Mouse (Mus musculus): Measurements from ENCODE around the gene 2010300C02Rik.

Gene 2010300C02Rik

DNA sequence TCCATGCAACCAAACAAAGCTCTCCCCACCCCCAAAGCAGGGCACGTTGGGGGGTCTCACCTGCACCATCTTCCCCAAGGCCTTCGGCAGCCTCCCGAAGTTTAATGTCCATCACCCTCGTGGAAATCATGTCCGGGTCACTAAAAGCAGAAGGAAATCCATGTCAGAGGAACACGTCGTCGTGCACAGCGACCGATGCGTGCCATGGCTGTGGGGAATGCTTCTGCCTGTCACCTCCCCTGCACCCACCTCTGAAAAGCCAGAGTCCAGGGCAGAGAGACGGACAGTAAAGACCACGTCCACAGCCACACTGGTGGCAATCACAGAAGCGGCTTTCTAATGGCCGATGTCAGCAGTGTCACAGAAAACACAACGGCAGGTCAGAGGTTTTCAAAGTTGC, 75.4 kb downstream of the 2010300C02Rik start:
- ChIA-PET POLR2A (interaction anchor here in 2 of 4 experiments (1.1 to 2.0 kb wide), 4 partner anchors 26 to 337 kb away, joined by 3 to 8 read pairs (median 5); no protein-coding TSS in a partner anchor), CTCF (interaction anchor here in 2 of 4 experiments (0.9 to 1.4 kb wide), 3 partner anchors 9 to 221 kb away, joined by 3 to 4 read pairs (median 3); no protein-coding TSS in a partner anchor)

DNA sequence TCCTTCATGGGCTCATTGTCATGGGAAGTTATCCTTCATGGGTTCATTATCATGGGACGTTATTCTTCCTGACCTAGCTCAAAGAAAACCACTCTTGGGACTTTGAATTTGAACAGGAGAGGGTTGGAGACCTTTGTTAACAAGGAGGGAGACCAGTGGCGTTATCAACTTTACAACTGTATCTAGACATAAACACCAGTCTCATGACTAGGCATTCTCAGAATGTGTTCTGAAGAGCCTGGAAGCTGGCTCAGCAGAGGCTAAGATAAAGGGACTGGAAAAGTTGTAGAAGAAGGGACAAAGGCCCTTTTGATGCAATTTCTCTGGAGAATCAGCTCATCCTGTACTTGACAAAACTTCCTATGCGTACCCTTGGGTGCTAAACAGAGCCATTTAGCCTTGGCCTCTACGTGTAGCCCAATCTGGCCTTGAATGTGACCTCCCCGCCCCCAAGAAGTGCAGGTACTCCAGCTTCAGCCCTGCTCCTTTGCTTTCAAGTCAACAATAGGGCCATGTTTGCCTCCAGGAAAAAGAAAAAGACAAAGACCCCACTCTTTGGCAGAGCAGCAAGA, 76.0 kb downstream of the 2010300C02Rik start:
- CTCF ChIA-PET: interaction anchor here in 3 of 4 experiments (0.9 to 1.4 kb wide), 5 partner anchors 9 to 372 kb away, joined by 3 to 4 read pairs (median 3); no protein-coding TSS in a partner anchor
- POLR2A ChIA-PET: interaction anchor here in 3 of 4 experiments (0.6 to 2.0 kb wide), 8 partner anchors 27 to 1672 kb away, joined by 3 to 8 read pairs (median 4); no protein-coding TSS in a partner anchor

DNA sequence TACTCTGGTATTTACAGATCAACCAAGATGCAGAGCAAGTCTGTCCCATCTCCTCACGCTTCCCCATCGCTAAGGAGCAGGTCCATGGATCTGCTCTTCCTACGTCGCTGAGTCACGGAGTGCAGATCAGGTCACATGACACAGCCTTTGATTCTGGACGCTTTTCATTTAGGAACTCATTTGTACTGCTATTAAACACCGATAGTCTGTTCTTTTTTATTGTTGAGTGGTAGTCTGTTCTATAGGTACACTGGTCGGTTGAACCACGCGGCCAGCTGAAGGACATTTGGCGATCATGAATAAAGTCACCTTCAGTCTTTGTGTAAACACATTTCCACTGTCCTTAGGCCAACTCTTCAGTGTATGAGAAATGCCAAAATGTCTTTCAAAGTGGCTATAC, 78.5 kb downstream of the 2010300C02Rik start:
- ChIA-PET CTCF (interaction anchor here in 1 of 4 experiments (1.4 kb wide), 1 partner anchor 34 kb away, joined by 3 read pairs; no protein-coding TSS in a partner anchor), POLR2A (interaction anchor here in 1 of 4 experiments (1.8 kb wide), 1 partner anchor 34 kb away, joined by 5 read pairs; no protein-coding TSS in a partner anchor)

DNA sequence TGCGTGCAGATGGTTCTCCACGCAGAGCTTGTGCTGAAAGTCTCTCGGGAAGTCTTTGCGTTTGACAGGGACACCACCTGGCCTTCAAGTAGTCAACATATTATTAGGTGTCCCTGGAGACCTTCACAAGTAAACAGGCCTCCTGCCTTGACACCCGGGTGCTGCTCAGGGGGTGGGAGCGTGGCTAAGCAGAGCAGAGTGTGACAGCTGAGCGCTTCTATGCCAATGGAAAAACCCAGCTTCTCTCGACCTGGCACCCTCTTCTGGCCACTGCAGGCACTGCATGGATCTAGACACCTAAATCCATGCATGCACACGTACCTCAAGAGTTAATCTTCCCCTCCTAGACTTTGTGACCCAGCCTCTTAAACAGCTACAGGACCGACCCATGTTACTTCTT, 80.8 kb downstream of the 2010300C02Rik start:
- POLR2A ChIA-PET: interaction anchor here in 3 of 4 experiments (0.6 to 1.8 kb wide), 11 partner anchors 10 to 1128 kb away, joined by 3 to 10 read pairs (median 3); partner anchors contain the start of genes Coa5 (in 2 of the 3), Unc50 (in 2 of the 3) and 2010300C02Rik (in 1 of the 3)
- CTCF ChIA-PET: interaction anchor here (0.5 to 2.5 kb wide), 37 partner anchors 8 to 972 kb away, joined by 3 to 12 read pairs (median 4); partner anchors contain the start of genes 2010300C02Rik (in 1 of the 4), Coa5 (in 1 of the 4) and Unc50 (in 1 of the 4)

DNA sequence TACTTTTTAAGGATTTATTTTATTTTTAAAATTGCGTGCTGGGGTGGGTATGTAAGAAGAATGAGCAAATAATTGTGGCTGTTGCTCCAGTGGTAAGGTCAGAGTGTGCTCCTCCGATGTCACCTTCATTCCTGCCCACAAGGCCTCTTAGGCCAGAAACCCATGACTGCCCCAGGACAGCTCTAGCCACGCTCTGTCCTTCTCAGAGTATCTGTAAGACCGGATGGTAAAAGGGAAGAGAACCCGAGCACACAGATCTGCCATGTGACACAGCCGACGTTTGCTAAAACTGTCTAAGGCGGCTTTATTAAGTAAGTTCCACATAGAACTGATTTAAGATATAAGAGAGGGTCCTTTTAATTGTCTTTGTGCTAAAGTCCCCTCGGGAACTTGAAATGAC, 81.3 kb downstream of the 2010300C02Rik start:
- POLR2A ChIA-PET: interaction anchor here in 3 of 4 experiments (0.6 to 1.8 kb wide), 7 partner anchors 10 to 377 kb away, joined by 3 to 10 read pairs (median 4); partner anchors contain the start of genes 2010300C02Rik (in 1 of the 3), Coa5 (in 1 of the 3) and Unc50 (in 1 of the 3)
- CTCF ChIA-PET: interaction anchor here (0.5 to 2.5 kb wide), 37 partner anchors 9 to 971 kb away, joined by 3 to 12 read pairs (median 4); partner anchors contain the start of genes 2010300C02Rik (in 1 of the 4), Coa5 (in 1 of the 4) and Unc50 (in 1 of the 4)

DNA sequence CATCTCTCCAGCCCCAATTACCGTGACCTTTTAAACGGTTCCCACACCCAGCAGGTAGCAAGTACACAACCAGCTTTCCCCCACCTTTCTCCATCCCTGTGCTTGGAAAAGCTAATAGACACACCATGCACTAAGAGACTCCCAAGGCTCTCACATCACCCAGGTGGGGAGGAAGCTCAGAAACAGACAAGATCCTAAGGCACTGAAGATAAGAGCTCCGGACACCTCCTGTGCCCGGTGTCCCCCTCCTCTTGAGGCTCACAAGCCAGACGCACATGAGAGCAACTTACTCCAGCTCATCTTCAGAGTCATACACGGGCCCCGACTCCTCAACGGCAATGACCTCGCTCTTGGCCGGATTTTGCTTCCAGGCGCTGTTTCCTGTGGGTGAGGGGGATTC, 82.3 kb downstream of the 2010300C02Rik start:
- ChIA-PET CTCF (interaction anchor here (0.6 to 2.8 kb wide), 8 partner anchors 8 to 1529 kb away, joined by 3 to 17 read pairs (median 6); no protein-coding TSS in a partner anchor), POLR2A (interaction anchor here in 2 of 4 experiments (0.5 to 3.3 kb wide), 4 partner anchors 207 to 1464 kb away, joined by 4 to 11 read pairs (median 6); partner anchors contain the start of genes Coa5 (in 2 of the 2) and Unc50 (in 2 of the 2))

GRCm38 (mm10) chr1:37636824-37637223, 83.1 kb downstream of the 2010300C02Rik start:
- POLR2A ChIA-PET: interaction anchor here in 2 of 4 experiments (0.7 to 3.3 kb wide), 4 partner anchors 207 to 401 kb away, joined by 3 to 11 read pairs (median 6); partner anchors contain the start of genes Coa5 (in 2 of the 2) and Unc50 (in 2 of the 2)

DNA sequence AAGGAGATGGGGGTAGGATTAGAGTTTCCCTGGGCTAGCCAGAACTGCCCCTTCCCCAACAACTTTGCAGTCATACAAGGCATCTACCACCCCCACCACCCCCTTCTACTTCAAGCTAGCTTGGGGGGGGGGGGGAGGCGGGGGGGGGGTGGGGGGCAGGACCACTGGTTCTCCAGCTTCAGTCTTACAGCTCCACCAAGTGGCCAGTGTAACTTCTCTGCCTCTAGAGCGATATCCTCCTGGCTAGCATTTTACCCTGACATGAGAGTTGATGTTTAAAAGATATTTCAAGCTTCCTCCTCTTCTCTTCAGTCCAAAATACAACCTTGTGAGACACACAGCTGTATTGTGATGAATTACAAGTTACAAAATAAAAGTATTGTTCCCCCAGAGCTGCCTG, 83.7 kb downstream of the 2010300C02Rik start:
- ChIA-PET CTCF (interaction anchor here (0.5 to 2.9 kb wide), 47 partner anchors 9 to 1786 kb away, joined by 3 to 17 read pairs (median 4); partner anchors contain the start of genes Coa5 (in 1 of the 4), Lipt1 (in 1 of the 4) and Unc50 (in 1 of the 4)), POLR2A (interaction anchor here in 3 of 4 experiments (0.6 to 3.3 kb wide), 6 partner anchors 10 to 401 kb away, joined by 3 to 11 read pairs (median 4); partner anchors contain the start of genes Coa5 (in 2 of the 3) and Unc50 (in 2 of the 3))

More at GRCm38 (mm10) chr1:37636824-37637223, 83.1 kb downstream of the 2010300C02Rik start:
- CTCF ChIA-PET: interaction anchor here (0.6 to 2.8 kb wide), 28 partner anchors 9 to 1787 kb away, joined by 3 to 17 read pairs (median 4); partner anchors contain the start of genes Coa5 (in 1 of the 4), Lipt1 (in 1 of the 4) and Unc50 (in 1 of the 4)

DNA sequence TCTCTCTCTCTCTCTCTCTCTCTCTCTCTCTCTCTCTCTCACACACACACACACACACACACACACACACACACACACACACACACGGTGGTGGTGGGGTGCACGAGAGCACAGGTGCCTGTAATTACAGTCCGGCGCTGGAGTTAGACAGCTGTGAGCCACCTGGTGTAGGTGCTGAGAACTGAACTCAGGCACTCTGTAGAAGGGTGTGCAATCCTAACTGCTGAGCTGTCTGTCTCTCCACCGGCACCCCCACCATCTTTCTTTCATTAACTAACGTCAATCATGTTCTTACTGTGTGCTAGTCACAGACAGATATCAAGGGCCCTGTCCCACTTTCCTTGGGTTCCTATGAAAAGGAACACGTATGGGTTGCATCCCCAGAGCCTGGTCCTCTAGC, 84.2 kb downstream of the 2010300C02Rik start:
- POLR2A ChIA-PET: interaction anchor here in 2 of 4 experiments (0.6 to 3.3 kb wide), 4 partner anchors 11 to 206 kb away, joined by 3 to 11 read pairs (median 6); partner anchors contain the start of genes Coa5 (in 2 of the 2) and Unc50 (in 2 of the 2)
- CTCF ChIA-PET: interaction anchor here (0.5 to 2.9 kb wide), 38 partner anchors 8 to 952 kb away, joined by 3 to 17 read pairs (median 4); partner anchors contain the start of genes Coa5 (in 1 of the 4) and Unc50 (in 1 of the 4)

DNA sequence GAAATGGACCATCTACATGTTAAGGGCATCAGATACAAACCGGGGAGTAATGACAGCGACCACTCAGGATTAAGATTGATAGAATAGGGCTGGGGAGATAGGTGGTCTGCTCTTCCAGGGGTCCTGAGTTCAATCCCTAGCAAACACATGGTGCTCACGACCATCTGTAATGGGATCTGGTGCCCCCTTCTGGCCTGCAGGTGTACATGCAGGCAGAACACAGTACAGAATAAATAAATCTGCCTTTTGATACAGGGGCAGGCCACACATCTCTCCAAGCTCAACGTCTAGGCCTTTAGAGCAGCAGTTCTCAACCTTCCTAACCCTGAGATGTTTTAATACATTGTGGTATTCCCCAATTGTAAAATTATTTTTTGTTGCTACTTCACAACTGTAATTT, 85.2 kb downstream of the 2010300C02Rik start:
- ChIA-PET CTCF (interaction anchor here in 3 of 4 experiments (0.6 to 2.9 kb wide), 10 partner anchors 41 to 849 kb away, joined by 3 to 8 read pairs (median 3); no protein-coding TSS in a partner anchor), POLR2A (interaction anchor here in 1 of 4 experiments (3.3 kb wide), 1 partner anchor 204 kb away, joined by 11 read pairs; the partner anchor contains the start of genes Coa5 and Unc50)

DNA sequence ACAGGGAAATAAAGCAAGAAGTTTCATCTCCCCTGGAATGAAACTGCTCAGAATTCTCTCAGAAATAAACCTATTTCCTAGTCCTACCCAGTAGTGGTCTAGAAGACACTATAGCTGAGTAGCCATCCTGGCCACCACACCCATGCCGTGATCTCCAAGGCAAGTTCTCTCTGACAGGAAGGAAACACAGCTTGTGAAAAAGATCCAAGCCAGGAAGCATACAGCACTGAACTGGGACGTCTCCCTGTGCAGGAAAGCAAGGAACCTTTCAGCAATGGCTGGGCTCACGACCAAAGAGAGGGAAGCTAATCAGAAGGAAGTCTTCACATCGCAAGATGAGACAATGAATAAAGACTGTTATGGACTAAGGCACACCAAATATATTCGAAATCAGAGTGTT, 86.4 kb downstream of the 2010300C02Rik start:
- ChIA-PET CTCF (interaction anchor here in 2 of 4 experiments (0.7 to 2.9 kb wide), 4 partner anchors 17 to 154 kb away, joined by 3 to 7 read pairs (median 3); no protein-coding TSS in a partner anchor), POLR2A (no interaction called here)

DNA sequence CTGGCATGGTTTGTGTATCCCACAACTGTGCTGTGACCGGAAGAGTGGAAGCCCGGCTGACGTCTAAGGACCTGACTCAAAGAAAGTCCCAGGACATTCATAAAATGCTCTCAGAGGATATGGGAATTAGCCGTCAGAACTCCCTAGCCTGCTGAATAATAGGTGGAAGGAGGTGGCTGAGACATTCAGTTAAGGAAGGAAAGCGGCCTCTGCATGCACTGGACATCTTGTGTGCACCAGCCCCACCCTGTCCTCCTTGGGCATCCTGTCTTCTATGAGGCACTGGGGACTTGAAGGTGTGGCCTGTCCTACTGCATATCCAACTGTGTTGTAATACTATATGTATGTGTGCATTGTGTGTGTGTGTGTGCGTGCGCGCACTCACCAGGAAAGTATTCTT, 87.5 kb downstream of the 2010300C02Rik start:
- CTCF ChIA-PET: interaction anchor here in 1 of 4 experiments (0.6 kb wide), 1 partner anchor 155 kb away, joined by 3 read pairs; no protein-coding TSS in a partner anchor
- POLR2A ChIA-PET: interaction anchor here in 1 of 4 experiments (1.2 kb wide), 1 partner anchor 9 kb away, joined by 3 read pairs; no protein-coding TSS in a partner anchor

GRCm38 (mm10) chr1:37631456-37631855, 88.4 kb downstream of the 2010300C02Rik start:
- ChIA-PET POLR2A (interaction anchor here in 1 of 4 experiments (0.9 kb wide), 1 partner anchor 11 kb away, joined by 3 read pairs; no protein-coding TSS in a partner anchor), CTCF (no interaction called here)

DNA sequence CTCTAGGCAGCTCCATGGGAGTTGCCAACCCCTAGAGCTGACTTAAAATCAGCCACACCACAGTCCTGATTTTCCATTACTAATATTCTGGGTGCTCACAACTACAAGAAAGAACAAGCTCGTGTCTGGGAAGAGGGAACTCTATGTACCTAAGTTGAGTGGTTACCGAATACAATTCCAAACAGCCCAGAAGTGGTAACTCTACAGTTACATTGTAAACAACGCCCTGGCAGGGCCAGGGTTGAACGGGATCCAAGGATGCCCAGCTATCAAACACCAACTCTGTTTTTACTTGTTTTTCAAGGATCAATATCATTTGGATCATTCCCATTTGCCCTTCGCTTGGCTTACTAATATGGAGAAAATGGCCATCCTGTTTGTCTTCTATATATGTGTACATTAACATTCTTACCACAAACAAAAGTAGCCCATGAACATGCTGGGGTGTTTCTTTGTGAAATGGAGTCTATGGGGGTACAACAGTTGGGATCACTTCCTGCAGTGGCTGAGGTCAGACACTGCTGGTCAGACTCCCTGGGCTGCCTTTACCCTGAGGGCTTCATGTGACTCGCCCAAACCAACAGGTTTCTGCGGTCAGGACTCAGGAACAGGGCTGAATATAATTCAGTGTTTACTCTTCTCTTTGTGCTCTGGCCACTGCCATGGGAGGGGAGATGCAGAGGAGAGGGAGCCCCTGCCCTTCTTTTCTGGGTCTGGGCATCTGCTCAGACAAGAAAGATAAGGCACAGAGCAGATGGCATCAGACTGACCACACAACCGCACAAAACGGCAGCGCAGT, 89.3 kb downstream of the 2010300C02Rik start:
- ChIA-PET CTCF (no interaction called here), POLR2A (interaction anchor here in 1 of 4 experiments (0.5 to 0.9 kb wide), 2 partner anchors 10 to 175 kb away, joined by 3 read pairs; no protein-coding TSS in a partner anchor)

DNA sequence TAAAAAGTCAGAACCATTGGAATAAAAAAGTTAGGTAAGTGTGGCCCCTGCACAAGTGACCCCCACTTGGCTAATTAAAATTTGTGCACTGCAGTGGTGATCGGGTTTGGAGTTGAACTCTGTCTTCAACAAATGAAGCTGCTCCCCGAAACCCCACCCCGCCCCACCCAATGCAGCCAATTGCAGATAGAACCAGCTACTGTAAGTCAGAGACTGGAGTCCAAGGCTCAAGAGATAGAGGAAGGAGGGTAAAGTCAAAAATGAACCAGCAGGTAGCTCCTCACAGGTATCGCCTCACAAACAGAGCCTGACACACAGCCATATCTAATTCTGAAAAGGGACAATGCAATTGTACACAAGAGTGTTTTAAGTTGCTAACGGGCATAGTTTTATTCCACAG, 90.0 kb downstream of the 2010300C02Rik start:
- POLR2A ChIA-PET: interaction anchor here in 1 of 4 experiments (2.0 kb wide), 1 partner anchor 199 kb away, joined by 6 read pairs; the partner anchor contains the start of genes Coa5 and Unc50

GRCm38 (mm10) chr1:37628749-37629148, 91.1 kb downstream of the 2010300C02Rik start:
- POLR2A ChIA-PET: interaction anchor here in 2 of 4 experiments (0.5 to 2.0 kb wide), 4 partner anchors 10 to 198 kb away, joined by 4 to 7 read pairs (median 6); partner anchors contain the start of genes Coa5 (in 1 of the 2) and Unc50 (in 1 of the 2)

More for the DNA sequence above, 90.0 kb downstream of the 2010300C02Rik start:
- CTCF ChIA-PET: interaction anchor here in 1 of 4 experiments (2.4 kb wide), 1 partner anchor 9 kb away, joined by 8 read pairs; no protein-coding TSS in a partner anchor

GRCm38 (mm10) chr1:37624185-37624584, 95.7 kb downstream of the 2010300C02Rik start:
- CTCF ChIA-PET: interaction anchor here in 1 of 4 experiments (0.8 kb wide), 1 partner anchor 12 kb away, joined by 3 read pairs; no protein-coding TSS in a partner anchor
- POLR2A ChIA-PET: interaction anchor here in 2 of 4 experiments (0.6 to 1.1 kb wide), 2 partner anchors 8 to 150 kb away, joined by 3 read pairs; no protein-coding TSS in a partner anchor

More at GRCm38 (mm10) chr1:37628749-37629148, 91.1 kb downstream of the 2010300C02Rik start:
- CTCF ChIA-PET: interaction anchor here in 1 of 4 experiments (2.4 kb wide), 1 partner anchor 10 kb away, joined by 8 read pairs; no protein-coding TSS in a partner anchor
